Mouse (Mus musculus) erythroblast, embryonic 14.5 days (primary cell): ENCODE measurements around the gene Slc8b1.

Experiments
- GATA1 ChIP-seq: IDR thresholded peaks from 2 replicates; pipeline ENCODE4 v1.6.1; 2012; ENCODE audit warnings: low read length, inconsistent platforms, mixed read lengths
- TAL1 ChIP-seq: IDR thresholded peaks from 3 replicates; pipeline ENCODE4 v1.6.1; 2012; ENCODE audit warnings: low read length, inconsistent platforms, mixed read lengths

GRCm38 (mm10) chr5:120536046-120536445 lies 25.1 kb downstream of the Slc8b1 start:
- no peak for TF ChIP-seq TAL1
- no peak for TF ChIP-seq GATA1
